Mouse (Mus musculus) gastrocnemius, postnatal 25 days (tissue): ENCODE results near the gene Smug1. TPM values are rescaled to one million over a fixed set of nuclear protein-coding genes. Genes with fewer than 3 reads are reported as not detected.

ENCODE experiments used
- DNase-seq: peaks from one replicate; pipeline ENCODE4 v3.0.0; 2022
- long read RNA-seq, 2 experiments: library from polyadenylated mRNA; stranded (forward); transcript quantifications; one replicate each; pipeline ENCODE4 v2.0.0; 2021
- total RNA-seq, 2 experiments: library from RNA; stranded (reverse); gene quantifications; 1 replicate in 1 of 2; 2 replicates in 1 of 2; pipeline ENCODE4 v1.2.3; 2021

Gene Smug1
- 10 to 100 TPM in 1 of 2 experiments, 1 to 10 TPM in 1; 9.4 to 11.7 TPM for total RNA-seq
- long read RNA-seq, experiment 1, partial matches to known transcripts: 2 of 4 reads
- long read RNA-seq, experiment 1, other reads (novel, unspliced or antisense): 2 of 4 reads
- long read RNA-seq, experiment 2, partial matches to known transcripts: 8 of 13 reads
- long read RNA-seq, experiment 2, other reads (novel, unspliced or antisense): 3 of 13 reads

GRCm38 (mm10) chr15:103167042-103167615 is at the start of gene Smug1:
TSS of gene Smug1 (minus strand) at chr15:103167092.
- DNase-seq: no peak

- no peak for DNase-seq
Observed at GRCm38 (mm10) chr15:103216052-103216451, 49.2 kb upstream of the Smug1 start.

GRCm38 (mm10) chr15:103214971-103215907 is 48.3 kb upstream of the Smug1 start:
- DNase-seq: peak; percentile 88

- DNase-seq: no peak
Observed at GRCm38 (mm10) chr15:103214149-103214548, 47.3 kb upstream of the Smug1 start.

DNA sequence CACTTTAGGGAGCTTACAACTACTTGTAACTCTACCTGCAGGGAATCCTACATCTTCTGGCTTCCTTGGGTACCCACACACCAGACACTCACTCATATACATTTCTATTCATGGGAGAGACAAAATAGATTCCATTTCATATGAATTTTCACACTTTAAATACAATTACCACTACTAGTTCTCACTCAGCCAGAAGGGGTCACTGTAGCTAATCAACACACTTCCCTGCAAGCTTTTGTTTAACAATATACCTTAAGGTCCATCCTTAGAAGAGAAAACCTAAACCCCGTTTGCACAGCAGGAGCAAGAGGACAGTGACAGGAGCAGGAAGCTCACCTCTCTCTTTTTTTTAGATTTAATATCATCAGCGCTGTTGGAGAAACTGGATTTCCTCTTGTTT is 38.3 kb upstream of the Smug1 start:
- no peak for DNase-seq

- no peak for DNase-seq
Observed at GRCm38 (mm10) chr15:103202088-103202793, 35.3 kb upstream of the Smug1 start.

DNA sequence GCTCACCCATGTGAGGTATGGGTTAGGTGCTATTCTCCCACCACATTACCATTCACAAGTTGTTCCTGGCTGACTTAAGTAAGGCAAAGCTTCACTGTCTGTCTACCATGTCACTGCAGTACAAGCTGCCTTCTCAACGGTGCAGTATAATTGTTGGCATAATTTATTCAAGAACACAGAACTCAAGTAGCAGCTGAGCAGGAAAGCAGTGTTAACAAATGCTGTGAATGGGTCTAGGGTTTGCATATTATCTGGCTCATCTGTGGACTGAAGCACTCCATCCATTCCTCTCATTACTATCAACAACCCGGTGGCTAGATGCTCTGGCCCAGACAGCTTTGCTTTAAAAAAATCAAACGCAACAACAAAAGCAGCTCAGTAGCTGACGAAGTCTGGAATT is 30.9 kb upstream of the Smug1 start:
- no peak for DNase-seq

- no peak for DNase-seq
Observed at GRCm38 (mm10) chr15:103196835-103197234, 29.9 kb upstream of the Smug1 start.

DNA sequence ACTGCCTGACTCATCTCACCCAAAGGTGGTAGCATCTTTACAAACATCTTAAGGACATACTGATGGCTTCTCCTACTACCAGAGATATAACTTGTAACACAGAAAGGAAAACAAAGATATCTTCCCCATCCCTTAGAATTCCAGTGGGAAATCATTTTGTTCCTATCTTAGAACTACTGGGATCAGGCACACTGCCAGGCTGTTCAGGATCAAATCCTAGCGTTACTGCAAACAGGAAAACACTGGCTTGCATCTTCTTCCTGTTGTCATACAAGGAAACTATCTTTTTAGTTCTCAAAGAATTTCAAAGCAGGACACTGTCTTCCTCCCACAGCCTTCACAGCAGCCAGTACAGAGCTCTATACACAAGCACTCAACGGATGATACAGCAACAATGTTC is 26.7 kb upstream of the Smug1 start:
- DNase-seq: no peak

DNA sequence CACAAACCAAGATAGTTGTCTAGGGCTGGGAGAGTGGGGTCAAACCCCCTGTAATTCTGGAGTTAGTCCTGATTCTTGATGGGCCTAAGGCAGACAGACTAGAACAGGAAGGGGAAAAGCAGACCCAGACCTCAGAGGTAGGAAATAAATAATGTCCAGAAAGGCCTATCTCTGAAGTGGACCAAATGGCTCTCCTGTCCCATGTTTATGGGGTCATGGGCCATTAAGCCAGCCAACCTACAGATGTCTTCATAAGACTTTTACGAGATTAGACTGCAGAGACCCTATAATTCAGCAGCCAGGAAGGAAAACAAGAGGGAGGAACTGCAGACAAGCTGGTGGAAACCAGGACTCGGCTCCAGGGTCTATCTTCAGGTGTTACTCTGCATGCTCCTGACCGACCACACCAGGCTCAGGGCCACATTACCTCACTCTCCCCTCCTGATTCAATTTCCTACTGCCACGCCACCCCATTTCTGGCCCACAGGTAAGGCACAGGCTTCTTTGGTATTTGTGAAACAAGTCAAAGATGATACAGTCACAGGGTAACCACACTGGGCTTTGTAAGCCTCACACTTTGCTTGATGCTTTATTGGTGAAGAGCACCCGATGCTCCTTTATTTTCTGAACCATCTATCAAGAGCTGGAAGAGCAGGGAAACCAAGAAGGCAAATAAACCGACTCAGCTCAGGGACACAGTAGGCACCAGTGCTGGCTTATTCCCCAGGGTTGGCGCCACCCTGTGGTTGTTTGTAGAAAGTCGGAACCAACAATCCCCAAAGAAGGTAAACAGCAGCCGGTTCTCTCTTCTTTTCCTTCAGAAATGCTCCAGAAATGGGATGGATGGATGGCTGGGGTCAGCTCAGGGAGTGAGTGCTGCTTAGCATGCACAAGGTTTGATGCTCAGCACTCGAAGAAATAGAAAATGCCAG is 23.9 kb upstream of the Smug1 start:
- DNase-seq: no peak

- DNase-seq: no peak
Observed at GRCm38 (mm10) chr15:103190083-103190482, 23.2 kb upstream of the Smug1 start.

DNA sequence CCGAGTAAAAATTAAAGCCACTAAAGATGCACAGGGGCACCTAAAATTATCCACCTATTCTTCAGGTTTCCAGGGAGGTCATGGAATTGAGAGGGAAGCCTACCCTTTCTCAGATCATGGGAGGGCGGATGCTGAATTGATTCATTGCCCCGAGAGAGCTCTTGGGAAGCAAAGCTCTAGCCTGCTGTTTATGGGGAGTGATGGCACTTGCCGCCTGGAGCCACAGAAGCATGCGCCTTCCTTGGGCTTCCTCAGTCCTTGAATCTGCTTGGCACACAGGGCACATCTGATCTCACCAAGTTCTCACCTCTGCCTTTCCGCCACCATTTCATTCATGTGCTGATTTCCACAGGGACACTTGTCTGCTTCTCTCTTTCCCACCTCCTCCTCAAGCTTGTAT is 20.9 kb upstream of the Smug1 start:
- DNase-seq: no peak

DNA sequence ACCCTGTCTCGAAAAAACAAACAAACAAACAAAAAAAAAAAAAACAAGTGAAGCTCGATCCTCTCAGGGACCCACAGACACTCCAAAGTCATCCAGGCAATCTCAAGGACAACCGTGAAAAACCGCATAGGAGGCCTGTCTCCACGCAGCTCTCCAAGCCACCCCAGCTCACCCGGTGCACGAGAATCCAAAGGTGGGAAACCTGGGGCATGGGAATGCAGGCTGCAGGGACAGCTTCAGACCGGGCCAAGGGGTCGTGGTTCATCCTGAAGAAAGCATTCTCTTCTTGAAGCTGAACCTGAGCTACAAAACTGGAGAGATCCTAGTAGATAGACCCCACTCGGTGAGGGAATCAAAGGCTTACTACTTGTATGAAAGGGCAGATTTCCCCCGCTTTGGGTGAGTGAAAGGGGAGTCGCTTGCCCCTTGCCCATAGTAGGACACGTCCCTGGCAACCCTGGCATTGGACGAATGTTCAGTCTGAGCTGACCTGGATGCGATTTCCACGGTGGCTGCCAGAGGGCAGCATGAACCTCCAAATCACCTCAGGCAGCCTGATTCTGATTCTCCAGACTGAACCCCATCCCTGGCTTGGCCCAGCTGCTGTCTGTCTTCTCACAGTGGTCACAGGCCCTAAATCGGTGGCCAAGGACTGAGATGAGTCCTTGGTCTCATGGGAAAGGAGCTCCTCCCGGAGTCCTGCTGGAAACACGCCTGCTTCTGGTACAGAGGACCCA is 18.7 kb upstream of the Smug1 start:
- no peak for DNase-seq

DNA sequence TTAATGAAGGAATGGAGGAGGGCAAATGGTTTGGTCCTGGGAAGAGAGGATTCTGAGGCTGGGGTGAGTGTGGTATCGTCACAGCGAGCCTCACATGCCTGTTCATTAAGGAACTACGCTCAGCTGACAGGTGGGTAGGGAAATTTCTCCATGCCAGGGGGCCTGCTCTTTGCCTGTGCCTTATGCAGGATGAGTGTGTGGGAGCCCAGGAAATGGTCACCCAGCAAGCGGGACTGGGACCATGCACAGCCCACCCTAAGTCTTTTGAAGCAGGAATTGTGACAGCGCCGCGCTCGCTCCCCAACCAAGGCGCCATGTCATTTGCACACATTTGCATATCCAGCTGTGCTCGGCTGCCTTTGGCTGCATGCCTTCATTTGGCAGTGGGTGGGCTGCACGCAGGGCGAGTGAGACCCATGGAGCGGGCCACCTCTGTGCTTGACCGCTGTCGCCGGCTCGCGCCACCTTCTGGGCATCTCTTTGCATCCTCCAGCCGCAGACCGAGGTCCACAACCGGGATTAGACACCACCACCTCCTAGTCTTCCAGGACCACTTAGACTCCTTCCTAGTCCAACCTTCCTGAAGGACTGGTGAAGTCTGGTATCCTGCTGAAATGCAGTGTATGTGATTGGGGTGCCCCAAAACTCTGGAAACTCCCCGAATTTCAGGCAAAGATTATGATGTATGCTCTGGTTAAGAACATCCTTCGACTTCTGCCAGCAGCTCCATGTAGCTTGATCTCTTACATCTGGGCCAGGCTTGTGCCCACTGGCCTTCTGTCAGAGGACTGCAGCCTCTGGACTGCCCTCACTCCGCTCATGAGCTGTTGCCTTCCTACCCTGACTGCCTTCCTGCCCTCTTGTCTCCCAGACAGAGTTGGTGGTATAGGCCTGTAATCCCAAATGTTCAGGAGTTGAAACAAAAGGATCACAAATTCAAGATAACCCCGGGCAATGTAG is 17.0 kb upstream of the Smug1 start:
- no peak for DNase-seq

DNA sequence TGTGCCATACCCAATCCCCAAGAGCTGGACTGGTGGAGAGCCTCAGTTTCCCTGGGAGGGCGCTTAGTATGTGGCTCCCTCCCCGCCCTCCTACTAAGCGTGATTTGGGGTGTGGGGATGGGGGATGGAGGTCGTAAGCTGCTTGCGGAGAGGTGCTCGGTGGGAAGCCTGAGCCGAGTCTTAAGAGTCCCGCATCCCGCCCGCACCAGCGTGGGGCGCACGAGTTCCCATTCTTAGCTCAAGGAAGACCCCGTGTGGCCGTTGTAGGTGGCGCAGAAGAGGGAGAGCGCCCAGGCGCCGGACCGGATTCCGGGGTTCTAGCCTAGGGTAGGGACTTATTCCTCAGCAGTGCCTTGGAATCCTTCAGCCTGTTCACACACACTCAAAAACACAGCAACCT is 16.2 kb upstream of the Smug1 start:
- DNase-seq: no peak

DNA sequence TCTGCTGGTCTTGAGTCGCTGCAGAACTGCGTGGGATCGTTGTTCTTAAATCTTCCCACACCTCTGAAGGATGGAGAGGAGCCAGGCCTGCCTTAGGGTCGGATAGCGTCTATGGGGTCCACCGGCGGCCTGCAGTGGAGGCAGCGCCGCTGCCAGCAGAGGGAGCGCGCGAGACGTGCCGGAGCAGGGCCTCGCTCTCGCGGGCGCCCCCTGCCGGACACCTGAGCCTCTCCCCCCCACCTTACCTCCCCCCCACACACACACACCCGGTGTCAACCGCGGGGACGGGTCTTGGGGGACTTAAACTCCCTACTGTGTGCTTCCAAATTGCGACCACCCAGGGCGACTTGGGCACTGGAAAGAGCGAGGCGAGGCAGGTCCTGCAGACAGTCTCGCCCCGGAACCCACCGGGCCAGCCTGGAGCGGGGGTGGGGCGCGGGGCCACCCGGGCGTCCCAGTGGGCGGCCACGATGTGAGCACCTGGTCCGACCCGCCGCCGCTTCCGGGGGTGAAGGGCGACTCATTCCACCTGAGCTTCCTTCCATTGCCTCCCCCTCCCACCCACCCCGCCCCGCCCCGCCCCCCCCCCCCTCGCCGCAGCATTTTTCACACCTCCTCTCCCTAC is 15.4 kb upstream of the Smug1 start:
- DNase-seq: peak; percentile 71

DNA sequence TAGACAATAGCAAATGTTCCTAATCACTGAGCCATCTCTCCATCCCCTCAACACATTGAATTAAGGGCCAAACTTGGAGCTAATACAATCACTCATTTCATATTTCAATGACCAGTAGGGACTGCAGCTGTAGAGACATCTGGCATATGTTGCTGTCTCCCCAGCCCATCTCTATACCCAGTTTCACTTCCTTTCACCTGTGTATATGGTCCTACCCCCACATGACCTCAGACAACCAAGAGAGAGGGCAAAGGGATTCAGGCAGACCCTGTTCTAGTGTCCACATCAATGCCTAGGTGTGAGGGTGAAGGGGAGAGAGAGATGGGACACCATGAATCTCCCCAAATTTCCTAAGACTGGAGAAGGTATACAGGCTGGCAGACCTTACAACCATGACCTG is 13.5 kb upstream of the Smug1 start:
- no peak for DNase-seq

GRCm38 (mm10) chr15:103178767-103179166 is 11.9 kb upstream of the Smug1 start:
- no peak for DNase-seq

- no peak for DNase-seq
Observed at GRCm38 (mm10) chr15:103178137-103178536, 11.2 kb upstream of the Smug1 start.
